Mouse (Mus musculus) heart, embryonic 13.5 days (tissue): Measurements from ENCODE around the gene Ddx54. TPM values are rescaled to one million over a fixed set of nuclear protein-coding genes. Genes with fewer than 3 reads are reported as not detected.

Experiments used
- ATAC-seq: fragments of 200-750 bp; cut with Nextera tagmentation; 2 replicates; pipeline ENCODE4 v1.8.0; 2017; ENCODE audit warnings: moderate TSS enrichment; ENCODE audit not compliant: insufficient number of reproducible peaks, low FRiP score, low TSS enrichment; ENCODE audit errors: extremely low read depth
- H3K27ac ChIP-seq: fragments of 300-500 bp; sonication (generic); replicated peaks from 2 replicates; pipeline ENCODE4 v1.5.1; 2015; ENCODE audit warnings: moderate library complexity, mild to moderate bottlenecking, inconsistent platforms
- H3K27me3 ChIP-seq: fragments of 300-500 bp; sonication (generic); replicated peaks from 2 replicates; pipeline ENCODE4 v1.6.1; 2015; ENCODE audit warnings: mild to moderate bottlenecking, inconsistent platforms
- H3K36me3 ChIP-seq: fragments of 300-500 bp; sonication (generic); 2 replicates; pipeline ENCODE4 v1.6.1; 2015; ENCODE audit warnings: mild to moderate bottlenecking, inconsistent platforms
- H3K4me1 ChIP-seq: fragments of 300-500 bp; sonication (generic); 2 replicates; pipeline ENCODE4 v1.6.1; 2015; ENCODE audit warnings: inconsistent platforms
- H3K4me2 ChIP-seq: fragments of 300-500 bp; sonication (generic); 2 replicates; pipeline ENCODE4 v1.6.1; 2015; ENCODE audit warnings: inconsistent platforms, mild to moderate bottlenecking, moderate library complexity
- H3K4me3 ChIP-seq: fragments of 300-500 bp; sonication (generic); 2 replicates; pipeline ENCODE4 v1.5.1; 2015; ENCODE audit warnings: moderate library complexity, mild to moderate bottlenecking, inconsistent platforms
- H3K9ac ChIP-seq: fragments of 300-500 bp; sonication (generic); 2 replicates; pipeline ENCODE4 v1.6.1; 2015; ENCODE audit warnings: inconsistent platforms, mild to moderate bottlenecking, moderate library complexity
- H3K9me3 ChIP-seq: fragments of 300-500 bp; sonication (generic); 2 replicates; pipeline ENCODE4 v1.6.1; 2016; ENCODE audit warnings: inconsistent platforms
- WGBS: fragments of 180-500 bp; shearing (Covaris S2); methylation state at CpG from one replicate; pipeline ENCODE4 v1.1.7; 2015; ENCODE audit warnings: mixed read lengths; 5-methylcytosine and 5-hydroxymethylcytosine counted together
- polyA plus RNA-seq: library from polyadenylated mRNA; unstranded; fragments of >200 nt; fragmentation: Nextera tagmentation; extraction: Ambion mirVana; gene quantifications from 2 replicates; pipeline ENCODE4 v1.2.1, GENCODE M21; 2015

Ddx54 gene
- polyA plus RNA-seq, 1 experiment from 2014 or later = 29.6 TPM

DNA sequence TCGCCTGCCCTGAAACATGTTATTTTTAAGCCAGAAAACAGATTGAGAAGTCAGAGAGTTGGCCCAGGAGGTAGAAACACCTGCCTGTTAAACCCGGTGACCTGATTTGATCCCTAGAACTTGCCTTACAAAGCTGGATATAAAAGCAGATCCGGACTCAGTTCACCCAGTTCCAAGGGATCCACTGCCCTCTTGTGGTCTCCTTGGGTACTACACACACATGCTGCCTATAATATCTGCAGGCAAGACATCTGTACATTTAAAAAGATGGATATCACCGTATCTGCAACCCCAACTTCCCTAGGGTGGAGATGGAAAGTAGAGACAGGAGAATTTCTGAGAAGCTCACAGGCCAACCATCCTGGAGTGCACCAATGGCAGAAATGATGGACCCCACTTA is 3.4 kb downstream of the Ddx54 start:
- Histone ChIP-seq H3K27me3 (no peaks in the 10 kb centered on the region), H3K4me1 (peaks cover 18% of the 10 kb centered on the region), H3K4me2 (no peak overlapping the region), H3K36me3 (peaks cover 57% of the 10 kb centered on the region), H3K27ac (no peak overlapping the region), H3K4me3 (no peak overlapping the region), H3K9me3 (peaks cover 5% of the 10 kb centered on the region; the same call in 1 of the 2 replicates), H3K9ac (no peak overlapping the region)
- ATAC-seq = no peak
- WGBS = 92% methylated on average over 4 of the region's 4 CpGs

DNA sequence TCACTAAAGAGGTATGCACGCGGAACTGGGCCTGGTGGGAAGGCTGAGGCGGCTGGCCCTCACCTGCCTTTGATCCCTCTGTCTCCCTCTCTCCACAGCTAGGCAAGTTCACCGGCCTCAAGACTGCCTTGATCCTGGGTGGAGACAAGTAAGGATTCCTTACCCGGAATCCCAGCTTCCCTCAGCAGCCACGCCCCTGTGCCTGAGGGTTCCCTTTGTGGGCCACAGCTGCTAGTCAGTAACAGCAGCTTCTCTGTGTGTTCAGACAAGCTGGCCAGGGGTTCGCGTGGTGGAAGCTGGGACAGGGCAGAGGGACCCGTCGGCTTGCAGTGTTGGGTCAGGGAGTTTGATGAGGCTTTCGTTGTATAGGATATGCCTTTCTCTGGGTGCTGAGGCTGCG is 6.2 kb downstream of the Ddx54 start:
- H3K4me1 ChIP-seq = peaks cover 14% of the 10 kb centered on the region
- no peak overlapping the region for H3K4me2 ChIP-seq
- H3K9me3 ChIP-seq = peaks cover 5% of the 10 kb centered on the region; the same call in 1 of the 2 replicates
- H3K27ac ChIP-seq = no peak overlapping the region
- peaks cover 86% of the 10 kb centered on the region for H3K36me3 ChIP-seq
- 81% methylated on average over 12 of the region's 12 CpGs for WGBS
- no peak for ATAC-seq
- no peak overlapping the region for H3K9ac ChIP-seq
- H3K27me3 ChIP-seq = no peaks in the 10 kb centered on the region
- H3K4me3 ChIP-seq = no peak overlapping the region

DNA sequence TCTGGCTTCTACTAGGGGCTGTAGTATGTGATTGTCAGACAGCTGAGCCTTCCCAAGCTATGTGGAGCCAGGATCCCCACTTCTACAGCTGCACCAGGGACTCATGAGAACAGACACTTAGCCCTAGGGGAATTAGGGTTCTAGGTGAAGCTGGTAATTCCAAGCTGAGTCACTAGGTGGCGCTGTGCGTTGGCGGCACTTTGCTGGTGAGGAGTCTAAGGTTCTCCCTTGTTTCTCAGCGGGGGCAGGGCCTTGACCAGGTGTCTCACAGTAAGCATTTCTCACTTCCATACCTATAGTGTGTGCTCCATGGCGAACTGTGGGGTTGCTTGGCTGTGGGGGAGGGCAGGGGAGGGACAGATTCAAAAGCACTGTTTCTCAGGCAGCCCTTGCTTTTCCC is 6.7 kb downstream of the Ddx54 start:
- no peak overlapping the region for H3K9ac ChIP-seq
- peaks cover 5% of the 10 kb centered on the region; the same call in 1 of the 2 replicates for H3K9me3 ChIP-seq
- WGBS = 12% methylated on average over 5 of the region's 5 CpGs
- H3K4me3 ChIP-seq = no peak overlapping the region
- H3K27ac ChIP-seq = no peak overlapping the region
- no peaks in the 10 kb centered on the region for H3K27me3 ChIP-seq
- H3K4me1 ChIP-seq = peaks cover 10% of the 10 kb centered on the region
- no peak overlapping the region for H3K4me2 ChIP-seq
- no peak for ATAC-seq
- peaks cover 90% of the 10 kb centered on the region for H3K36me3 ChIP-seq

DNA sequence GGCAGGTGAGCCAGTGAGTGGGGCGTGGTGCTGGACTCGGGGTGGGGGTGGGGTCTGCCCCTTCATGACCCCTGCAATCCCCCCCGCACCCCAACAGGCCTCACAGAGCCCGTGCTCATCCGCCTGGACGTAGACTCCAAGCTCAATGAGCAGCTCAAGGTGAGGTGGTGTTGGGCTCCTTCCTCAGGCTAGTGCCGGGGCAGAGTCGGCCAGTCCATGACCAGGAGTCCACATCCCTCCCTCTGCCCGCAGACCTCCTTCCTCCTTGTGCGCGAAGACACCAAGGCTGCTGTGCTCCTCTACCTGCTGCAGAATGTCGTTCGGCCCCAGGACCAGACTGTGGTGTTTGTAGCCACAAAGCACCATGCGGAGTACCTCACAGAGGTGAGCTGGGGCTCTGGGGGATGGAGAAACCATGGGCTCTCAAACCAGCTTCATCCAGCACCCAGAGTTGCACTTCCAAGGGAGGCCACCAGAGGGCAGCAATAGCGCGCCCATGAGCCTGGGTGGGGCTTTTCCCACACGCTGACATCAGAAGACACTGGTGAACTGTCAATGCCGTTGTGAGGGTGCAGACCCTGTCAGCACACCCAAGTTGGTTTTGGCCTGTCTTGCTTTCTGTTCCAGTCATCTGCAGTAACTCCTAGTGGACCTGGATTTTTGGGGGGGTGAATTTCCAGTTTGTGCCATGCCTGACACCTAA is 8.0 kb downstream of the Ddx54 start:
- no peak for ATAC-seq

DNA sequence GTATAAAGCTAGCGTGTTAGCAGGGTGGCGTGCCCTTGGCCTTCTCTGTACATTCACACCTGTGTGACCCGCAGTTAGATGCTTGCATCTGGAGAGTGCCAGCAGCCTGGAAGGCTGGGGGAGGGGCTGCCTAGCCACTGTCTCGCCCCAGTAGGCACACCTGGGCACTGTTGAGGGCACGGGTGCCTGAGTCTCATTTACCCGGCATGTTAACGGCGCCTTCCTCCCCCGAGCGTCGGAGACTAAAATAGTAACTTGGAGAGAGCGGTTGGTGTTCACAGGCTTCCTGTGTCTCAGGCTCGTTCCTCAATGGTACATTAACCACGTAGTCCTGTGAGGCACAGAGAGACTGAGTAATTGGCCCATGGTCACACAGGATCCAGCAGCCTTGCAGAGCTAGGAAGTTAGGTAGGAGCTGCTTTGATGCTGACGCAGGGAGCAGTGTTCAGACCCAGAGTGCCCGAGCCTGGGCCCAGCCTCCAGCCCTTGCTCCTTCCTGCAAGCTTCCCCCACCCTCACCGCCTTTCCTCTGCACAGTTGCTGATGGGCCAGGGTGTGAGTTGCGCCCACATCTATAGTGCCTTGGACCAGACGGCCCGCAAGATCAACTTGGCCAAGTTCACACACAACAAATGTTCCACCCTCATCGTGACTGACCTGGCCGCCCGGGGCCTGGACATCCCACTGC is 8.7 kb downstream of the Ddx54 start:
- Histone ChIP-seq H3K36me3 (peaks cover 100% of the 10 kb centered on the region), H3K9me3 (no peaks in the 10 kb centered on the region), H3K27me3 (no peaks in the 10 kb centered on the region), H3K4me2 (no peak overlapping the region), H3K27ac (no peak overlapping the region), H3K4me1 (peaks cover 9% of the 10 kb centered on the region), H3K4me3 (no peak overlapping the region), H3K9ac (no peak overlapping the region; the same call in 1 of the 2 replicates)
- WGBS = 78% methylated on average over 23 of the region's 23 CpGs
- ATAC-seq = no peak

More for the DNA sequence above, 8.0 kb downstream of the Ddx54 start:
- no peaks in the 10 kb centered on the region for H3K27me3 ChIP-seq
- 63% methylated on average over 17 of the region's 18 CpGs for WGBS
- H3K4me3 ChIP-seq = no peak overlapping the region
- peaks cover 5% of the 10 kb centered on the region; the same call in 1 of the 2 replicates for H3K9me3 ChIP-seq
- no peak overlapping the region for H3K9ac ChIP-seq
- no peak overlapping the region for H3K27ac ChIP-seq
- H3K36me3 ChIP-seq = peaks cover 100% of the 10 kb centered on the region
- peaks cover 9% of the 10 kb centered on the region for H3K4me1 ChIP-seq
- H3K4me2 ChIP-seq = no peak overlapping the region

DNA sequence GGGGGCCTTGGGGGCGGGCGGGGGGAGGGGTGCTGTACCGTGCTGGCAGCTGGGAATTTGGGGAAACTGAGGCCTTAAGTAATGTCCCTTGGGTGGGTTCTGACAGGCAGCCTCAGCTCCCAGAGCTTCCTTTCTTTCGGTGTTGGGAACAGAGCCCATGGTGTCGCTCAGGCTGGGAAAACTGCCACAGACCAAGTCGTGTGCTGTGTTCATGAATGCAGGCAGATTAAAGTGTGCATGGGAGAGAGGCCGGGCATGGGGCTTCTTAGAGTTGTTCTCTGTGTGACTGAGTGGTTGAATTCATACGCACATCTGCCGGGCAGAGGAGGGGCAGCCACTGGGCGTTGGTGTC is 9.3 kb downstream of the Ddx54 start:
- no peak overlapping the region for H3K4me2 ChIP-seq
- H3K27me3 ChIP-seq = no peaks in the 10 kb centered on the region
- no peak for ATAC-seq
- no peak overlapping the region for H3K27ac ChIP-seq
- WGBS = 91% methylated on average over 10 of the region's 10 CpGs
- peaks cover 100% of the 10 kb centered on the region for H3K36me3 ChIP-seq
- peaks cover 9% of the 10 kb centered on the region for H3K4me1 ChIP-seq
- no peaks in the 10 kb centered on the region for H3K9me3 ChIP-seq
- H3K9ac ChIP-seq = no peak overlapping the region; the same call in 1 of the 2 replicates
- H3K4me3 ChIP-seq = no peak overlapping the region

DNA sequence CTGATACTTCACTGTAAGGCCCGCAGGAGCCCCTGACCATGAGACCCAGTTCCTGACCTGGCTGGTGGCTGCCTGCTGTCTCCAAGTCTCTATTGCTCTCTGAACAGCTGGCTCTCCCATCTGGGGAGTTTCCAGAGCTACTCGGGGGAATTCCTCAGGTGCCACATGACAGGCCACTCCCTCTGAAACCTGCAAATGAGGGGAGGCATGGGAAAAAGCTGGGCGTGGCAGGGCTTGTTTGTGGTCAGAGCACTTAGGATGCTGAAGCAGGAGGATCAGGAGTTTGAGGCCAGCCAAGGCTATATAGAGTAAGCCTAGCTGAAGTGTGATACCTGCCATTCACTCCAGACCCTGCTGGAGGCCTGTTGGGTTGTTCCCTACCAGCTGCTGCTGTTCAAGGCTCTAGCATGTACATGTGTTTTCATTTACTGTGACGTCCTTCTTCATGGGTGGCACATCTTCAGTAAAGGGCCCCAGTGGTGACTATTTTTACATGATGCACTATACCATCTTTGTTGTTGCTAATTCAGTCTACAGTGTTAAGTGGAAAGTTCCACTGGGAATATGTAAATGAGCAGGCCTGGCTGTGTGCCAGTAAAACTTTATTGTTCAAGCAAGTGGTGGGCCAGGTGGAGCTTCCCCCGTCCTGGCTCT is 9.8 kb downstream of the Ddx54 start:
- no peak overlapping the region for H3K27ac ChIP-seq
- no peaks in the 10 kb centered on the region for H3K27me3 ChIP-seq
- WGBS = 81% methylated on average over 5 of the region's 5 CpGs
- peaks cover 100% of the 10 kb centered on the region for H3K36me3 ChIP-seq
- no peaks in the 10 kb centered on the region for H3K9me3 ChIP-seq
- no peak for ATAC-seq
- H3K4me3 ChIP-seq = no peak overlapping the region
- H3K4me2 ChIP-seq = no peak overlapping the region
- H3K9ac ChIP-seq = no peak overlapping the region
- H3K4me1 ChIP-seq = peaks cover 9% of the 10 kb centered on the region

DNA sequence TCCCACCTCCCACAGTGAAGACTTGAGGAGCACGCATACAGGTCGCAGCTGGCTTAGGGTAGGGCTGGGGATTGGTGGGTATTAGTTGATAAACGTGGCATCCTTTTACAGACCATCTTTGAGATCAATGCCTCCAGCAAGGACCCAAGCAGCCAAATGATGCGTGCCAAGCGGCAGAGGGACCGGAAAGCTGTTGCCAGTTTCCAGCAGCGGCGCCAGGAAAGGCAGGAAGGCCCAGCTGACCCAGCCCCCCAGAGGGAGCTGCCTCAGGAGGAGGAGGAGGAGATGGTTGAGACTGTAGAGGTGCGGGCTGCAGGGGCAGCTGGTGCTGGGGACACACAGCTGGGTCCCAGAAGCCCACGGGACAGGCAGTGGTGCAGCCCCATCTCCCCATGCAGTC is 11.9 kb downstream of the Ddx54 start:
- Histone ChIP-seq H3K4me2 (no peak overlapping the region), H3K36me3 (peaks cover 93% of the 10 kb centered on the region), H3K27me3 (no peaks in the 10 kb centered on the region), H3K4me3 (no peak overlapping the region), H3K27ac (no peak overlapping the region), H3K9ac (no peak overlapping the region), H3K4me1 (peaks cover 19% of the 10 kb centered on the region), H3K9me3 (no peaks in the 10 kb centered on the region)
- no peak for ATAC-seq
- 91% methylated on average over 10 of the region's 10 CpGs for WGBS

DNA sequence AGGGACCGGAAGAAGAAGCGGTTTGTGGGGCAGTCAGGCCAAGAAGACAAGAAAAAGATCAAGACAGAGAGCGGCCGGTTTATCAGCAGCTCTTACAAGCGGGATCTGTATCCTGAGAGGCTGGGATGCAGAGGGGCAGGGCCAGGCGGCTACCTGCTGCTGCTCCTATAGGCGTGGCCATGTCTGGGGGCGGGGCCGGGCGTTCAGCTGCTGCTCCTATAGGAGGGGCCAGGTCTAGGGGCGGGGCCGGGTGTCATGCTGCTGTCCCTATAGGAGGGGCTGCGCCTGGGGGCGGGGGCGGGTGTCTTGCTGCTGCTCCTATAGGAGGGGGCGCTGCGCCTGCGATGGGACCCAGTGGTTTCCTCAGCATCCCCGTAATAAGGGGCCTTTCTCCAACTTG is 13.9 kb downstream of the Ddx54 start:
- no peak overlapping the region for H3K27ac ChIP-seq
- no peak overlapping the region for H3K9ac ChIP-seq
- WGBS = 42% methylated on average over 19 of the region's 19 CpGs
- H3K4me2 ChIP-seq = no peak overlapping the region
- ATAC-seq = no peak
- peaks cover 74% of the 10 kb centered on the region for H3K36me3 ChIP-seq
- peaks cover 27% of the 10 kb centered on the region for H3K4me1 ChIP-seq
- H3K4me3 ChIP-seq = no peak overlapping the region
- H3K9me3 ChIP-seq = no peaks in the 10 kb centered on the region
- H3K27me3 ChIP-seq = peaks cover 12% of the 10 kb centered on the region

DNA sequence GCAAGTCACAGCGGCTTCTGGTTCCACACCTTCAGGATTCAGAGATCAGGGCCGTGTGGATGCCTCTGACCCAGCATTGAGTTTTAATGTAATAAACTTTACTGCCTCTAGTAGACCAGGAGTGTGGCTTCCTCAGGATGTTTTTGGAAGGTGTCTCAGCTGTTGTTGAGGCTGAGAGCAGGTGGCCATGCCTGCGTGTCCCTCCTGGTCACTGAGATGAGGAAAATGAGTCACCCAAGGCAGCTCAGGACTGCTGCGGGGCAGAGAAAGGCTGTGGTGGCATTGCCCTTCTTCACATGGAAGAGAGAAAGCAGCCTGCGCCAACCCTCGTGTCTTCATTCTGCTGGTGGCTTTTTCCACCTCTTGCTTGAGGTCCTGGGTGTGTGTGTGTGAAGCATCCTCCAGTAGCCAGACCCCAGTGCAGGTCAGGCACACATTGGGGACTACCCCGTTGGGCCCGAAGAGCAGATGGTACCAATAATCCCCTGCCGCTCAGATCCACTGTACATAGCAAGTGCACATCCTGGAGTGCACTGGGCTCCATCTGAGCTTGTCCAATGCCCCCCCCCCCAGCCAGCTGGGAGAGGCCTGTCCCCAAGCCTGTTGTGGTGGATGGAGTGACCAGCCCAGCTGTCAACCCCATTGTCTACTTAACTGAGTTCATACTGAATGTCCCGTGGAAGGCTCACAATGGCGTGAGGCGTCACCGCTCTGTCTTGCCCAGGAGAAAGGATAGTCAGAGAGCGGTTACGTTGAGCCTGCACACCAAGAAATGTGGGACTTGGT is 15.2 kb downstream of the Ddx54 start:
- peaks cover 61% of the 10 kb centered on the region for H3K36me3 ChIP-seq

DNA sequence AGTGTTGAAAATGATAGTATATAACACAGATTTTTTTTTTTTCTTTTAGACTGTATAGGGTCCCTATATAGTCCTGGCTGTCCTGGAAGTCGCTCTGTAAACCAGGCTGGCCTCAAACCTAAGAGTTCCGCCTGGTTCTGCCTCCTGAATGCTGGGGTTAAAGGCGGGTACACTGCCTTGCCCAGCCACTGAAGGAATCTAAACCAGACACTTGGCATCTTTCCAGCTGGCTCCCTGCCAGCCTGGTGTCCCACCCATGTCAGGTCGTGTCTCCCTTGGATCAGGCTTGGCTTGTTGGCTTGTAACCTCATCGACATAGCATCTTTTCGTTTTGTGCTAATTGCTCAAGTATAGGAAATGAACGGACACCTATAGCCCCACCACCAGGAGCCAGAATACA is 16.1 kb downstream of the Ddx54 start:
- Histone ChIP-seq H3K9ac (no peak overlapping the region), H3K4me3 (no peak overlapping the region), H3K9me3 (no peaks in the 10 kb centered on the region; the same call in 1 of the 2 replicates), H3K4me1 (peaks cover 18% of the 10 kb centered on the region), H3K4me2 (no peak overlapping the region), H3K27ac (no peak overlapping the region), H3K36me3 (peaks cover 51% of the 10 kb centered on the region), H3K27me3 (peaks cover 16% of the 10 kb centered on the region)
- WGBS = 43% methylated on average over 7 of the region's 7 CpGs
- ATAC-seq = no peak

More for the DNA sequence above, 15.2 kb downstream of the Ddx54 start:
- peaks cover 12% of the 10 kb centered on the region for H3K27me3 ChIP-seq
- no peaks in the 10 kb centered on the region; the same call in 1 of the 2 replicates for H3K9me3 ChIP-seq
- H3K9ac ChIP-seq = no peak overlapping the region
- no peak overlapping the region for H3K4me2 ChIP-seq
- H3K4me3 ChIP-seq = no peak overlapping the region
- no peak for ATAC-seq
- no peak overlapping the region for H3K27ac ChIP-seq
- peaks cover 18% of the 10 kb centered on the region for H3K4me1 ChIP-seq
- 88% methylated on average over 15 of the region's 15 CpGs for WGBS
